Mouse (Mus musculus): ENCODE measurements around the gene Abca7. TPM values are rescaled to one million over a fixed set of nuclear protein-coding genes. Genes with fewer than 3 reads are reported as not detected.

Gene Abca7
- polyA plus RNA-seq (2015; fragmentation: Nextera tagmentation; extraction: Ambion mirVana): 2.2 and 2.5 TPM in 2 replicates

DNA sequence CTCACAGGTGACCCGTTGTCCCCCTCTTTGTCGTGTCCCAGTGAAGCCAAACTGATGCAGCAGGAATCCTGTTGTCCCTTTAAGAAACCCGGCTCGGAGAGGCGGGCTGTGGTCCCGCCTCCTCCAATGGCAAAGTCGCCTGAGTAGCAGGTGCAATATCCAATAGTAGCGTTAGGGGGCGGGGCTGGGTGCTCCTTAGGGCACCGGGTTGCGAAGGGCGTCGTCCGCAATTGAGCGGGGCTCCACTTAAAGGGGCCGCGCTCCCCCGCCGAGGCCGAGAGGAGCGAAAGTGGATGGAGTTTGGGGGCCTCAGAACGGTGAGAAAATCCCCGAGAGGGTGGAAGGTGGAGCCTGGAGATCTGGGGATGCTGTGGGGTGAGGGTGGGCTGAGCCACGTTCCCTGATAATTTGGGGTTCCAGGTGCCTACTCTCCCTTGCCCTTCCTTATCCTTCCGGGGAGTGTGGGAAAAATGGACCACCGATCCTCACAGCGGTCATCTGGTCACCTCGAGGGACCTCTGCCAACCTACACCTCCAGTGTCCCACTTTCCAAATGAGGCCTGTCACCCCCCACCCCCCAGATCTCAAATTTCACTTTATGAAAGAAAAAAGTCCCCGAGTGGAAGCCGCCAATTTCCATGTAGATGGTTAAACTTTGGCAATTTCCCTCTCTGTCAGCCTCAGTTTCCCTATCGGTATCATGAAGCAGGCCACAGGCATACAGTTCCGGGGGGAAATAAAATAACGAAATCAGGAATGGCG, at the start of gene Abca7:
Abca7 (plus strand) TSS at position 223 of the 762 bp plus-strand sequence.
- peaks cover 33% of the 10 kb centered on the region for H3K36me3 ChIP-seq (ENCODE audit: control insufficient read depth, insufficient read depth)
- WGBS: under 1% methylated on average over 34 of the region's 34 CpGs
- peak within 1 kb of the TSS; percentile 23 for H3K27ac ChIP-seq (ENCODE audit: low read depth, low read length)
- peak; percentile 85 for ATAC-seq
- H3K9ac ChIP-seq (ENCODE audit: low read depth, low read length): peak within 1 kb of the TSS; percentile 57
- H3K27me3 ChIP-seq (replicated peaks; ENCODE audit: control insufficient read depth, insufficient read depth, low read length): no peaks in the 10 kb centered on the region
- H3K9me3 ChIP-seq (ENCODE audit: control insufficient read depth): no peaks in the 10 kb centered on the region
- peak; percentile 33; the same call in 1 of the 2 replicates for TF ChIP-seq CTCF (IDR thresholded peaks at IDR 0.05; ENCODE audit: low read depth)
- H3K4me1 ChIP-seq (replicated peaks; ENCODE audit: control insufficient read depth, insufficient read depth, low read length): no peaks in the 10 kb centered on the region
- H3K4me3 ChIP-seq (ENCODE audit: low read depth, low read length): peak within 1 kb of the TSS; percentile 55
- H3K4me2 ChIP-seq (replicated peaks; ENCODE audit: low read depth): peak within 1 kb of the TSS; percentile 94

DNA sequence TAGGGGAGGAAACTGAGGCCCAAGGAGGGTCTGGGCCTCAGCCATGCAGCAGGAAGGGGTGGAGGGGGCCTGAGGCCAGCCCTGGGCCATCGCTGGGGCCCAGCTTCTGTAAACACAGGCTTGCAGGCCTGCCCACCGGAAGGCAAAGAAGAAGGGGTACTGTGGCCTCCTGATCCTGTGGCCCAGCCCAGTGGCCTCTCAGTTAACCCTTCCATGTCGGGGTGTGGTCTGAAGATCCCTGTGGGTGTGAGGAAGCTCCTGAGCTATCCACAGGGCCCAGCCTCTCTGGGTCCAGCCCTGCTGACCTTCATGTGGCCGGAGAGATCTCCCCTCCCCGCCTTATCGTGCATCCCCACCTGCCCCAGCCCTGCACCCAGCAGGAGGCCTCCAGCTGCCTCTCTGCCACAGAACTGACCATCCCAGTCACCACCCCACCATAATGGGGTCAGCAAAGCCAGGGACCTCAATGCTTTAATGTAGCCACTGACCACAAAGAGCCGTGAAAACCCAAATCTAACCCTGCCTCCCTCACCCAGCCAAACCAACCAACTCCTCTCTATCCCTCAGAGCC, 49.5 kb upstream of the Abca7 start:
- Histone ChIP-seq H3K27me3 (replicated peaks; ENCODE audit: control insufficient read depth, insufficient read depth, low read length) (no peaks in the 10 kb centered on the region), H3K4me1 (replicated peaks; ENCODE audit: control insufficient read depth, insufficient read depth, low read length) (peaks cover 24% of the 10 kb centered on the region), H3K4me3 (ENCODE audit: low read depth, low read length) (peak overlapping the region; percentile 21; the same call in 1 of the 2 replicates), H3K36me3 (ENCODE audit: control insufficient read depth, insufficient read depth) (peaks cover 42% of the 10 kb centered on the region), H3K4me2 (replicated peaks; ENCODE audit: low read depth) (peak overlapping the region; percentile 64), H3K9me3 (ENCODE audit: control insufficient read depth) (no peaks in the 10 kb centered on the region), H3K9ac (ENCODE audit: low read depth, low read length) (peak overlapping the region; percentile 40), H3K27ac (ENCODE audit: low read depth, low read length) (peak overlapping the region; percentile 88)
- no peak for TF ChIP-seq CTCF (IDR thresholded peaks at IDR 0.05; ENCODE audit: low read depth)
- 16% methylated on average over 7 of the region's 7 CpGs for WGBS
- ATAC-seq: peak; percentile 36

DNA sequence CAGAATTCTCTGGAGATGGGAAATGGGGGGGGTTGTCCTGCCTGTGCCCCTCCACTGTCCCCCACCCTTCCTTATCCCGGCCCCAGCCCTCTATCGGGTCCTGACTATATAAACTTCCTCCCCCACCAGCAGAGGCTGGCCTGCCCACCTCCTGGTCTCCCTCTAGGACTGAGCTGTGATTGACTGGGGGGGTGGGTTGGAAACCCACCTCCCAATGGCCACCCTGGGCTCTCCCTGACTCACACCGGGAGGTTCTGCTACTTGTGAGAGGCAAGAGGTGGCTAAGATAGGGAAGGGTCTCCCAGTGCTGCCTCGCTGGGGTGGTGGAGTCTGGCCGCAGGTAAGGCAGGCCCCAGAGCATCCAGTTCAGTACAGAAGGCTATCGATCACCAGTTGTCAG, 48.8 kb upstream of the Abca7 start:
- H3K9me3 ChIP-seq (ENCODE audit: control insufficient read depth): no peaks in the 10 kb centered on the region
- H3K27me3 ChIP-seq (replicated peaks; ENCODE audit: control insufficient read depth, insufficient read depth, low read length): no peaks in the 10 kb centered on the region
- peak overlapping the region; percentile 88; the same call in 1 of the 2 replicates for H3K27ac ChIP-seq (ENCODE audit: low read depth, low read length)
- H3K9ac ChIP-seq (ENCODE audit: low read depth, low read length): no peak overlapping the region
- peaks cover 24% of the 10 kb centered on the region for H3K4me1 ChIP-seq (replicated peaks; ENCODE audit: control insufficient read depth, insufficient read depth, low read length)
- peak overlapping the region; percentile 64 for H3K4me2 ChIP-seq (replicated peaks; ENCODE audit: low read depth)
- no peak overlapping the region for H3K4me3 ChIP-seq (ENCODE audit: low read depth, low read length)
- TF ChIP-seq CTCF (IDR thresholded peaks at IDR 0.05; ENCODE audit: low read depth): no peak
- no peak for ATAC-seq
- peaks cover 44% of the 10 kb centered on the region for H3K36me3 ChIP-seq (ENCODE audit: control insufficient read depth, insufficient read depth)
- 61% methylated on average over 6 of the region's 6 CpGs for WGBS

DNA sequence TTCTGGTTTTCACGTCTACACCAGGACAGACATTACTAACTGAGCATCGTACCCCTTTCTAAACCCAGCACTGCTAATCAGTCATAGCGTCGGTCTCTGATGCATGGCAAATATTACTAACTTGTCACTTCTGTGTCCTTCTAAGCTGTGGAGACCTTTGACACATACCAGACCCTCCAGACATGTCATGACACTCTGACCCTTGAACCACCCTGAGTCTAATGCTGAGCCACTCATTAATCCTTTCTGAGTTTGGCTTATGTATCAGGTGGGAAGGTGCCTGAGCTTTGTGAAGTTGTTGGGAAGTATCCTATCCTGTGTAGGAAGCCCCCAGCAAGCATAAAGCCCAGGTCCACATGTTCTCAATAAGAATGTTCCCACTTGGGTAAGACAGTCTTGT, 46.4 kb upstream of the Abca7 start:
- Histone ChIP-seq H3K4me2 (replicated peaks; ENCODE audit: low read depth) (no peak overlapping the region), H3K36me3 (ENCODE audit: control insufficient read depth, insufficient read depth) (peaks cover 48% of the 10 kb centered on the region), H3K4me1 (replicated peaks; ENCODE audit: control insufficient read depth, insufficient read depth, low read length) (peaks cover 20% of the 10 kb centered on the region), H3K27me3 (replicated peaks; ENCODE audit: control insufficient read depth, insufficient read depth, low read length) (no peaks in the 10 kb centered on the region), H3K9me3 (ENCODE audit: control insufficient read depth) (no peaks in the 10 kb centered on the region), H3K9ac (ENCODE audit: low read depth, low read length) (no peak overlapping the region), H3K4me3 (ENCODE audit: low read depth, low read length) (no peak overlapping the region), H3K27ac (ENCODE audit: low read depth, low read length) (no peak overlapping the region)
- WGBS: 62% methylated on average over 4 of the region's 4 CpGs
- no peak for TF ChIP-seq CTCF (IDR thresholded peaks at IDR 0.05; ENCODE audit: low read depth)
- no peak for ATAC-seq

DNA sequence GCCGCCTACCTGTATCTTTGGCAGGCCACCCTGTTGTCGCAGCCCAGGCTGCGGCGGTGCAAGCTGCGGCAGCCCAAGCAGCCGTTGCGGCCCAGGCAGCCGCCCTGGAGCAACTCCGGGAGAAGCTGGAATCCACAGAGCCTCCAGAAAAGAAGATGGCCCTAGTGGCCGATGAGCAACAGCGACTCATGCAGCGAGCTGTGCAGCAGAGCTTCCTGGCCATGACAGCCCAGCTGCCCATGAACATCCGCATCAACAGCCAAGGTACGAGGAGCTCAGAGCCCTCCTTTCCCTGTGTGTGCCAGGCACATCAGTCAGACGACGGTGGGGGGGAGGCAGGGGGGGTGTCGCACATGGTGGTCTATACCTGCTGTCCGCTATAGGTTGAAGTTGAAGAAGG, 45.6 kb upstream of the Abca7 start:
- no peak overlapping the region for H3K27ac ChIP-seq (ENCODE audit: low read depth, low read length)
- WGBS: 87% methylated on average over 18 of the region's 18 CpGs
- H3K36me3 ChIP-seq (ENCODE audit: control insufficient read depth, insufficient read depth): peaks cover 48% of the 10 kb centered on the region
- no peak overlapping the region for H3K4me2 ChIP-seq (replicated peaks; ENCODE audit: low read depth)
- no peak for ATAC-seq
- H3K9me3 ChIP-seq (ENCODE audit: control insufficient read depth): no peaks in the 10 kb centered on the region
- no peak for TF ChIP-seq CTCF (IDR thresholded peaks at IDR 0.05; ENCODE audit: low read depth)
- peaks cover 18% of the 10 kb centered on the region for H3K4me1 ChIP-seq (replicated peaks; ENCODE audit: control insufficient read depth, insufficient read depth, low read length)
- H3K9ac ChIP-seq (ENCODE audit: low read depth, low read length): no peak overlapping the region
- no peak overlapping the region for H3K4me3 ChIP-seq (ENCODE audit: low read depth, low read length)
- no peaks in the 10 kb centered on the region for H3K27me3 ChIP-seq (replicated peaks; ENCODE audit: control insufficient read depth, insufficient read depth, low read length)

DNA sequence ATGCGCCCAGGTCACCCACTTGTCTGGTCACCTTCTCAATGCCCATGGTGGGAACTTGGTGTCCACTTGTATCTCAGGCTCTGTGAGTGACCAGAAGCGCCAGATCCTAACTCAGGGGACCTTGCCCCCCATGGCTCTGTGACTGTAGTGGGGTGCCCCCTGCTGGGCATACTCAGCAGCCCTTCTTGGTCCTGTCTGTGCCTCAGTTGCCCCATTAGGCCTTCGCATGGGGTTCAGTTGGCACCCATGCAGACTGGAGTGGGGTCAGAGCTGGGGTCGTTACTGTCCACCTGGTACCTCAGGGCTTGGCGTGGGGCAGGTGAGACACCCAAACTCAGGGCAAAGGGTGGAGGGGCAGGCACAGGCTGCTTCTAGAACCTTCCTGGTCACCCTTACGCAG, 42.3 kb upstream of the Abca7 start:
- no peak overlapping the region for H3K27ac ChIP-seq (ENCODE audit: low read depth, low read length)
- no peaks in the 10 kb centered on the region for H3K27me3 ChIP-seq (replicated peaks; ENCODE audit: control insufficient read depth, insufficient read depth, low read length)
- H3K36me3 ChIP-seq (ENCODE audit: control insufficient read depth, insufficient read depth): peaks cover 40% of the 10 kb centered on the region
- no peak overlapping the region for H3K4me2 ChIP-seq (replicated peaks; ENCODE audit: low read depth)
- ATAC-seq: no peak
- no peak overlapping the region for H3K4me3 ChIP-seq (ENCODE audit: low read depth, low read length)
- H3K9ac ChIP-seq (ENCODE audit: low read depth, low read length): no peak overlapping the region
- H3K9me3 ChIP-seq (ENCODE audit: control insufficient read depth): no peaks in the 10 kb centered on the region
- TF ChIP-seq CTCF (IDR thresholded peaks at IDR 0.05; ENCODE audit: low read depth): peak; percentile 85
- H3K4me1 ChIP-seq (replicated peaks; ENCODE audit: control insufficient read depth, insufficient read depth, low read length): no peaks in the 10 kb centered on the region
- WGBS: 90% methylated on average over 6 of the region's 6 CpGs

Measured in intestine, postnatal 0 days (tissue).